ENCODE assay signal across 1 mouse cellular context in the genomic region with DNA sequence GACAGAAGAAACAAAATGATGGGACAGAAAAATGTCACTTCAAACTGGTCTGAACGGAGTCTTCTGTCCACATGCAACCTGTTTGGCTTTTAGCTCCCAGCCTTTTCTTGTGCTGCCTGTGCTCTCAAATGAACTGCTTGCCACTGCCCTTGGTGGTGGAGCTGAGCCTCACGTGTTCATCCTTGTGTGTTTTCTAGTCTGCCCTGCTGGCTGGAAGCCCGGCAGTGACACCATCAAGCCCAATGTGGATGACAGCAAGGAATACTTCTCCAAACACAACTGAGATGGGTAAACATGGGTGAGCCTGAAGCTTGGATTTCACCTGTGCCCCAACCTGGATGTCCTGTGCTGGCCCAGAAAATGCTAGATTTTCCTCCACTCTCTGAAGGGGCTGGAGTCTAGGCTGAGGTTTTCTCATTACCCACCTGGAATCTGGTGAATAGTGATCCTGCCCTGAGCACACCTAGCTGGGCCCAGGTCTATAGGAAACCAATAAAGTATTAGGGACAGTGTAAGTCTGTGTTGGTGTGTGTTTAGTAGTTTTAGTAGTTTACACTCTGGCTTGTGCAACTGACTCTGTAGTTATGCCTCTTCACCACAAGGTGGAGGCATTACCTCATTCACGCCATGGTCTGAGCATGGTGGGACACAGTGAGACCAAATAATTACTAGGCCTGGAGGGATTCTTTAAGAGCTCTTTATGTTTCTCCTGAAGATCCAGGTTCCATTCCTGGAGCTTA.
TF ChIP-seq lines count a peak whose summit lies in the region.

No protein-coding gene starts in this region.

TF ChIP-seq in MEL, 35 proteins besides CTCF, POLR2A, EP300 and RAD21:
- peak; percentile 10; the same call in 1 of the 2 replicates for TF ChIP-seq POLR2AphosphoS2 (IDR thresholded peaks at IDR 0.05; ENCODE audit: low read length)
- TF ChIP-seq SMC3 (IDR thresholded peaks at IDR 0.05; ENCODE audit: low read depth, low read length), result peak; percentile 71
- TF ChIP-seq RCOR1 (IDR thresholded peaks at IDR 0.05; ENCODE audit: low read depth, low read length), result no peak
- 0 out of 2 replicates have a peak, but pooled peaks have one; percentile 21 for TF ChIP-seq MAX (IDR thresholded peaks at IDR 0.05; ENCODE audit: low read length)
- no peak for TF ChIP-seq CHD2 (IDR thresholded peaks at IDR 0.05; ENCODE audit: low read length)
- 0 out of 2 replicates have a peak, but pooled peaks have one; percentile 35 for TF ChIP-seq MYC (IDR thresholded peaks at IDR 0.05; ENCODE audit: low read depth, low read length)
- no peak for TF ChIP-seq TCF12 (IDR thresholded peaks at IDR 0.05; ENCODE audit: low read depth, low read length)
- peak; percentile 62 for TF ChIP-seq ZC3H11A (IDR thresholded peaks at IDR 0.05; ENCODE audit: low read depth, low read length)
- peak; percentile 71 for TF ChIP-seq SIN3A (IDR thresholded peaks at IDR 0.05; ENCODE audit: low read length)
- peak; percentile 56 for TF ChIP-seq MXI1 (IDR thresholded peaks at IDR 0.05; ENCODE audit: low read depth, low read length)
